Mouse (Mus musculus) hindbrain, embryonic 13.5 days (tissue): ENCODE data around the gene Rgcc. TPM values are rescaled to one million over a fixed set of nuclear protein-coding genes. Genes with fewer than 3 reads are reported as not detected.

ENCODE experiments used
- ATAC-seq: fragments of 200-750 bp; cut with Nextera tagmentation; 2 replicates; pipeline ENCODE4 v1.8.0; 2017; ENCODE audit warnings: moderate TSS enrichment; ENCODE audit not compliant: low FRiP score
- H3K27ac ChIP-seq: fragments of 300-500 bp; sonication (generic); 2 replicates; pipeline ENCODE4 v1.5.1; 2015; ENCODE audit warnings: inconsistent platforms, mild to moderate bottlenecking, moderate library complexity
- H3K27me3 ChIP-seq: fragments of 300-500 bp; sonication (generic); 2 replicates; pipeline ENCODE4 v1.6.1; 2015; ENCODE audit warnings: mild to moderate bottlenecking, inconsistent platforms
- H3K36me3 ChIP-seq: fragments of 300-500 bp; sonication (generic); 2 replicates; pipeline ENCODE4 v1.6.1; 2015; ENCODE audit warnings: mild to moderate bottlenecking, inconsistent platforms
- H3K4me1 ChIP-seq: fragments of 300-500 bp; sonication (generic); replicated peaks from 2 replicates; pipeline ENCODE4 v1.6.1; 2015; ENCODE audit warnings: inconsistent platforms
- H3K4me2 ChIP-seq: fragments of 300-500 bp; sonication (generic); 2 replicates; pipeline ENCODE4 v1.6.1; 2015; ENCODE audit warnings: inconsistent platforms, mild to moderate bottlenecking, moderate library complexity
- H3K4me3 ChIP-seq: fragments of 300-500 bp; sonication (generic); 2 replicates; pipeline ENCODE4 v1.5.1; 2015; ENCODE audit warnings: mild to moderate bottlenecking, inconsistent platforms
- H3K9ac ChIP-seq: fragments of 300-500 bp; sonication (generic); 2 replicates; pipeline ENCODE4 v1.6.1; 2015; ENCODE audit warnings: mild to moderate bottlenecking, inconsistent platforms
- H3K9me3 ChIP-seq: fragments of 300-500 bp; sonication (generic); 2 replicates; pipeline ENCODE4 v1.6.1; 2016; ENCODE audit warnings: inconsistent platforms
- WGBS: fragments of 180-500 bp; shearing (Covaris S2); methylation state at CpG from one replicate; pipeline ENCODE4 v1.1.7; 2015; 5-methylcytosine and 5-hydroxymethylcytosine counted together
- polyA plus RNA-seq: library from polyadenylated mRNA; unstranded; fragments of >200 nt; fragmentation: Nextera tagmentation; extraction: Ambion mirVana; gene quantifications from 2 replicates; pipeline ENCODE4 v1.2.1, GENCODE M21; 2015

Gene Rgcc
- polyA plus RNA-seq, 1 experiment from 2014 or later = 38.8 TPM

GRCm38 (mm10) chr14:79272991-79273390 is 28.5 kb downstream of the Rgcc start:
- H3K4me3 ChIP-seq = no peak overlapping the region
- peaks cover 29% of the 10 kb centered on the region for H3K4me1 ChIP-seq
- no peak overlapping the region for H3K9ac ChIP-seq
- H3K27me3 ChIP-seq = no peaks in the 10 kb centered on the region
- no peak overlapping the region for H3K4me2 ChIP-seq
- no peaks in the 10 kb centered on the region for H3K36me3 ChIP-seq
- 0 out of 2 replicates have a peak, but pooled peaks have one; percentile 39 for ATAC-seq
- peak overlapping the region; percentile 62 for H3K27ac ChIP-seq
- WGBS = 87% methylated on average over 9 of the region's 9 CpGs
- H3K9me3 ChIP-seq = no peaks in the 10 kb centered on the region

GRCm38 (mm10) chr14:79272188-79272694 is 29.2 kb downstream of the Rgcc start:
- ATAC-seq = no peak
- no peak overlapping the region for H3K4me2 ChIP-seq
- WGBS = 95% methylated on average over 3 of the region's 3 CpGs
- H3K9me3 ChIP-seq = no peaks in the 10 kb centered on the region
- H3K9ac ChIP-seq = no peak overlapping the region
- no peaks in the 10 kb centered on the region for H3K36me3 ChIP-seq
- H3K27me3 ChIP-seq = no peaks in the 10 kb centered on the region
- H3K27ac ChIP-seq = no peak overlapping the region
- H3K4me1 ChIP-seq = peaks cover 23% of the 10 kb centered on the region
- no peak overlapping the region for H3K4me3 ChIP-seq

- 96% methylated on average over 1 of the region's 1 CpGs for WGBS
- Histone ChIP-seq H3K4me2 (no peak overlapping the region), H3K27me3 (no peaks in the 10 kb centered on the region), H3K36me3 (no peaks in the 10 kb centered on the region), H3K9me3 (no peaks in the 10 kb centered on the region), H3K4me1 (peaks cover 14% of the 10 kb centered on the region), H3K4me3 (no peak overlapping the region), H3K27ac (no peak overlapping the region), H3K9ac (no peak overlapping the region)
- no peak for ATAC-seq
Measured at GRCm38 (mm10) chr14:79269551-79269950, 31.9 kb downstream of the Rgcc start.

- no peak for ATAC-seq
- Histone ChIP-seq H3K4me3 (no peak overlapping the region), H3K27me3 (no peaks in the 10 kb centered on the region), H3K36me3 (no peaks in the 10 kb centered on the region), H3K4me1 (peaks cover under 1% of the 10 kb centered on the region; the same call in 1 of the 2 replicates), H3K9me3 (no peaks in the 10 kb centered on the region), H3K4me2 (no peak overlapping the region), H3K9ac (no peak overlapping the region), H3K27ac (no peak overlapping the region)
- 95% methylated on average over 10 of the region's 10 CpGs for WGBS
Measured at GRCm38 (mm10) chr14:79267878-79268277, 33.6 kb downstream of the Rgcc start.

GRCm38 (mm10) chr14:79267382-79267781 is 34.1 kb downstream of the Rgcc start:
- Histone ChIP-seq H3K27me3 (no peaks in the 10 kb centered on the region), H3K27ac (no peak overlapping the region), H3K9me3 (no peaks in the 10 kb centered on the region), H3K4me2 (no peak overlapping the region), H3K4me3 (no peak overlapping the region), H3K9ac (no peak overlapping the region), H3K4me1 (no peaks in the 10 kb centered on the region), H3K36me3 (no peaks in the 10 kb centered on the region)
- no peak for ATAC-seq
- 69% methylated on average over 1 of the region's 1 CpGs for WGBS

- H3K9ac ChIP-seq = no peak overlapping the region
- no peak overlapping the region for H3K4me2 ChIP-seq
- H3K27me3 ChIP-seq = no peaks in the 10 kb centered on the region
- ATAC-seq = no peak
- no peak overlapping the region for H3K27ac ChIP-seq
- H3K9me3 ChIP-seq = no peaks in the 10 kb centered on the region
- no peak overlapping the region for H3K4me3 ChIP-seq
- H3K4me1 ChIP-seq = no peaks in the 10 kb centered on the region
- H3K36me3 ChIP-seq = no peaks in the 10 kb centered on the region
Measured at GRCm38 (mm10) chr14:79266408-79266807, 35.0 kb downstream of the Rgcc start.

GRCm38 (mm10) chr14:79265738-79266137 is 35.7 kb downstream of the Rgcc start:
- Histone ChIP-seq H3K27ac (no peak overlapping the region), H3K36me3 (no peaks in the 10 kb centered on the region), H3K9me3 (no peaks in the 10 kb centered on the region), H3K4me2 (no peak overlapping the region), H3K9ac (no peak overlapping the region), H3K4me3 (no peak overlapping the region), H3K27me3 (no peaks in the 10 kb centered on the region), H3K4me1 (no peaks in the 10 kb centered on the region)
- 92% methylated on average over 6 of the region's 6 CpGs for WGBS
- ATAC-seq = no peak

- no peaks in the 10 kb centered on the region for H3K36me3 ChIP-seq
- no peak for ATAC-seq
- no peak overlapping the region for H3K4me2 ChIP-seq
- H3K27me3 ChIP-seq = no peaks in the 10 kb centered on the region
- no peaks in the 10 kb centered on the region for H3K4me1 ChIP-seq
- no peak overlapping the region for H3K27ac ChIP-seq
- H3K9me3 ChIP-seq = no peaks in the 10 kb centered on the region
- WGBS = 89% methylated on average over 3 of the region's 3 CpGs
- H3K9ac ChIP-seq = no peak overlapping the region
- no peak overlapping the region for H3K4me3 ChIP-seq
Measured at GRCm38 (mm10) chr14:79263321-79263720, 38.1 kb downstream of the Rgcc start.

GRCm38 (mm10) chr14:79262677-79263076 is 38.8 kb downstream of the Rgcc start:
- no peak overlapping the region for H3K27ac ChIP-seq
- no peaks in the 10 kb centered on the region for H3K9me3 ChIP-seq
- no peak overlapping the region for H3K4me3 ChIP-seq
- no peaks in the 10 kb centered on the region for H3K4me1 ChIP-seq
- ATAC-seq = no peak
- no peaks in the 10 kb centered on the region for H3K27me3 ChIP-seq
- H3K4me2 ChIP-seq = no peak overlapping the region
- no peaks in the 10 kb centered on the region for H3K36me3 ChIP-seq
- H3K9ac ChIP-seq = no peak overlapping the region
- 85% methylated on average over 4 of the region's 4 CpGs for WGBS

- no peaks in the 10 kb centered on the region for H3K36me3 ChIP-seq
- no peak overlapping the region for H3K4me2 ChIP-seq
- no peaks in the 10 kb centered on the region for H3K27me3 ChIP-seq
- 89% methylated on average over 10 of the region's 10 CpGs for WGBS
- no peak overlapping the region for H3K9ac ChIP-seq
- no peak overlapping the region for H3K4me3 ChIP-seq
- no peak for ATAC-seq
- no peaks in the 10 kb centered on the region for H3K4me1 ChIP-seq
- H3K27ac ChIP-seq = no peak overlapping the region
- H3K9me3 ChIP-seq = no peaks in the 10 kb centered on the region
Measured at GRCm38 (mm10) chr14:79259062-79259779, 42.2 kb downstream of the Rgcc start.

- H3K27ac ChIP-seq = no peak overlapping the region
- no peaks in the 10 kb centered on the region for H3K36me3 ChIP-seq
- no peaks in the 10 kb centered on the region for H3K27me3 ChIP-seq
- WGBS = 93% methylated on average over 5 of the region's 5 CpGs
- no peaks in the 10 kb centered on the region for H3K9me3 ChIP-seq
- no peaks in the 10 kb centered on the region for H3K4me1 ChIP-seq
- no peak for ATAC-seq
- no peak overlapping the region for H3K4me2 ChIP-seq
- H3K9ac ChIP-seq = no peak overlapping the region
- H3K4me3 ChIP-seq = no peak overlapping the region
Measured at GRCm38 (mm10) chr14:79256656-79257055, 44.8 kb downstream of the Rgcc start.

GRCm38 (mm10) chr14:79255786-79256185 is 45.7 kb downstream of the Rgcc start:
- Histone ChIP-seq H3K27me3 (no peaks in the 10 kb centered on the region), H3K9ac (no peak overlapping the region), H3K4me1 (no peaks in the 10 kb centered on the region), H3K4me2 (no peak overlapping the region), H3K9me3 (no peaks in the 10 kb centered on the region), H3K4me3 (no peak overlapping the region), H3K27ac (no peak overlapping the region), H3K36me3 (no peaks in the 10 kb centered on the region)
- WGBS = 85% methylated on average over 1 of the region's 2 CpGs
- ATAC-seq = no peak

- Histone ChIP-seq H3K36me3 (no peaks in the 10 kb centered on the region), H3K4me1 (no peaks in the 10 kb centered on the region), H3K27ac (no peak overlapping the region), H3K9me3 (no peaks in the 10 kb centered on the region), H3K9ac (no peak overlapping the region), H3K4me2 (no peak overlapping the region), H3K27me3 (no peaks in the 10 kb centered on the region), H3K4me3 (no peak overlapping the region)
- WGBS = 84% methylated on average over 5 of the region's 5 CpGs
- no peak for ATAC-seq
Measured at GRCm38 (mm10) chr14:79251727-79252285, 49.6 kb downstream of the Rgcc start.
